ENCODE assay signal across 12 mouse cellular contexts in the genomic region with DNA sequence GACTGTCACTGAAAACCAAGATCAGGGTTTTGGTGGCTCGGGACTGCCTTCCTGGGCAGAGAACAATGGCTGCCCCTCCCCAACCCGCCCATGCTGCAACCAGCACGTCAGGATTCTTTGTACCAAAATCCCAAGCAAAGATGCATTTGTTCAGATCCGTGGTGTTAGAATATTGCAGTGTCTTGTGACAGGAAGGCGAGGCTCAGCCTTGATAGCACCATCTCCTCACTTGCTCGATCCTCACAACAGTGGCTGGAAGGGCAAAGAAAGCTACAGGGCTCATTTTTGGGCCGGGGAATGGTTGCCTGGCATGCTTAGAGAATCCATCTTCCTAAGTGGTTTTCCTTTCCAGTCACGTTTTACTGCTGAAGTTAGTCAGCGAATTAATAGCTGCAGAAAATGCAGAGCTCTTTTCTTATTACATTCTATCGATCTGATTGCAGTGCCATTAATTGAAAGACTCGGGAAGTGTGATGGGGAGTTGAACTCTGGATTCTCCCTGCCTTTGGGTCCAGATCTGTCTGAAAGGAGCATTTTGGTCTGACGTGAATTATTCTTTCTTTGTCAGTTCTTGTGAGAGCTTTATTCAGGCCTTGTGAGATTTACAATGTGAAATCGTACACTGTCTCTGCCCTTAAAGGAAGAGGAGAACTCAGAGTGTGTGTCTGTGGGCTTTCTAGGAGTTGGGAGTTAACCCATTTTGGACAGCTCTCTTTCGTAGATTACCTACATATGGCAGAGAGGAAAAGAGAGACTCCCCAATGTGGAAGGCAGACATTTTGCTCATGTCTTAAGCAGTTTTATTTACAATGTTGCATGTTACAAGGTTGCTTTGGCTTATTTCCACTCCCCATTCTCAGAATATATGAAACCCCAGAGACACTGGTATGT.
DNase-seq lines count a peak whose midpoint lies in the region; ATAC-seq lines count a peak whose summit lies in the region.
"Had no signal": no experiment of that assay in that cellular context is flagged by ENCODE, and none has a peak within 500 bp of the region (broad histone marks: within the 10 kb centered on the region; RNA-seq: fewer than 3 reads in every experiment).

No protein-coding gene starts in this region.

- no peaks in the 10 kb centered on the region for H3K9me3 ChIP-seq in hindbrain, embryonic 12.5 days (replicated peaks)
- H3K9me3 ChIP-seq in midbrain, embryonic 16.5 days (replicated peaks; ENCODE audit: control insufficient read depth, low read length, poor library complexity, severe bottlenecking): no peaks in the 10 kb centered on the region

- intact Hi-C loops in heart, postnatal 10 days (cut with DNase I): loop anchor here (5.0 kb wide), 1 partner anchor 87 kb away; no protein-coding TSS in a partner anchor

- no peaks in the 10 kb centered on the region for H3K36me3 ChIP-seq in hindbrain, embryonic 12.5 days
- H3K36me3 ChIP-seq in midbrain, embryonic 16.5 days (ENCODE audit: control insufficient read depth, insufficient read depth, low read length): no peaks in the 10 kb centered on the region

- H3K9ac ChIP-seq in hindbrain, embryonic 12.5 days: peak overlapping the region; percentile 48; the same call in 1 of the 2 replicates
- peak overlapping the region; percentile 60 for H3K9ac ChIP-seq in midbrain, embryonic 16.5 days (ENCODE audit: low read depth, low read length)

- DNase-seq in heart, adult 11 months: peak; percentile 62
- no peak for DNase-seq in heart, postnatal 10 days
- peak; percentile 45 for DNase-seq in embryo, embryonic 9.5 days (ENCODE audit: extremely low spot score)
- no peak for DNase-seq in cerebellum, adult 9-11 months
- no peak for DNase-seq in left cerebral cortex, adult 8-10 months (ENCODE audit: low spot score in 2 of 2)
- no peak for DNase-seq in spleen, adult 18-20 months
- DNase-seq: heart, postnatal 14 days; lung, postnatal 4 days had no signal

- peaks cover 44% of the 10 kb centered on the region for H3K4me1 ChIP-seq in hindbrain, embryonic 12.5 days
- peaks cover 32% of the 10 kb centered on the region for H3K4me1 ChIP-seq in midbrain, embryonic 16.5 days (ENCODE audit: control insufficient read depth, insufficient read depth, low read length)

- H3K4me2 ChIP-seq in hindbrain, embryonic 12.5 days (replicated peaks): peak overlapping the region; percentile 15
- H3K4me2 ChIP-seq in midbrain, embryonic 16.5 days (ENCODE audit: low read length): peak overlapping the region; percentile 38

- no peaks in the 10 kb centered on the region for H3K27me3 ChIP-seq in hindbrain, embryonic 12.5 days
- H3K27me3 ChIP-seq in midbrain, embryonic 16.5 days (ENCODE audit: control insufficient read depth, insufficient read depth, low read depth, low read length): no peaks in the 10 kb centered on the region
- H3K27me3 ChIP-seq: Patski had no signal

- no peak overlapping the region for H3K4me3 ChIP-seq in hindbrain, embryonic 12.5 days
- no peak overlapping the region for H3K4me3 ChIP-seq in midbrain, embryonic 16.5 days (ENCODE audit: low read depth, low read length)
- H3K4me3 ChIP-seq: erythroblast, embryonic 14.5 days had no signal

- peak; percentile 11; the same call in 1 of the 2 replicates for ATAC-seq in hindbrain, embryonic 12.5 days (ENCODE audit: low FRiP score)
- ATAC-seq in midbrain, embryonic 16.5 days: no peak
- ATAC-seq: Patski had no signal

- 28% methylated on average over 14 of the region's 14 CpGs for WGBS in hindbrain, embryonic 12.5 days
- 10% methylated on average over 14 of the region's 14 CpGs for WGBS in midbrain, embryonic 16.5 days

- peak overlapping the region; percentile 99 for H3K27ac ChIP-seq in hindbrain, embryonic 12.5 days
- peak overlapping the region; percentile 94 for H3K27ac ChIP-seq in midbrain, embryonic 16.5 days (ENCODE audit: low read length)

Comparison
In these comparisons a context has a peak if more than half of its experiments do, and no peak if none do; other contexts are left out.
1. DNase-seq: peak in heart, adult 11 months (single experiment) and embryo, embryonic 9.5 days (single experiment); none in heart, postnatal 10 days (0 of 2), cerebellum, adult 9-11 months (single experiment), left cerebral cortex, adult 8-10 months (0 of 2) and spleen, adult 18-20 months (0 of 2).